ENCODE assay signal across 8 mouse cellular contexts in the genomic region with DNA sequence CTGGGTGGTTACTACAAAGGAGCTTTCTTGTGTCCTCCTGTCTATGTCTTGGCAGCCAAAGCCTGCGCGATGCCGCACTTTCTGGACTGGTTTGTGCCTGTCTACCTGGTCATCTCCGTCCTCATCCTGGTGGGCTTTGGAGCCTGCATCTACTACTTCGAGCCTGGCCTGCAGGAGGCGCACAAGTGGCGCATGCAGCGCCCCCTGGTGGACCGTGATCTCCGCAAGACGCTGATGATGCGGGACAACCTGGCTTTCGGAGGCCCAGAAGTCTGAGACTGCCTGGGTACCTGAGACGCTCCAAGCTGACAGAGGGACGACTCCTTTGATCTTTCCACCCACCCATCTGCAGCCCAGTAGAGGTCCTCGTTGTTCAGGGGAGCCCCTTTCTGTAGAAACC. TPM values are rescaled to one million over a fixed set of nuclear protein-coding genes. Genes with fewer than 3 reads are reported as not detected.
DNase-seq lines count a peak whose midpoint lies in the region.

No protein-coding gene starts in this region.

- peak; percentile 33 for DNase-seq in gastrocnemius, adult 18-20 months (ENCODE audit: low spot score)
- DNase-seq in gastrocnemius, postnatal 25 days: no peak
- DNase-seq in 416B (ENCODE audit: low read depth): peak; percentile 66
- DNase-seq in adrenal gland, adult 8-10 months: peak; percentile 29
- peak; percentile 84 for DNase-seq in embryo, embryonic 11 days
- peak; percentile 87 to 90 for DNase-seq in kidney, postnatal 4 days
- peak; percentile 68 for DNase-seq in lung, postnatal 36 days
- DNase-seq in spleen, postnatal 14 days (ENCODE audit: low spot score in 2 of 2): peak; percentile 62 to 80

RNA-seq across cellular contexts. Expression of gene 1500009C09Rik, which starts 7.3 kb away (rescaled TPM):
- total RNA-seq in gastrocnemius, adult 18-20 months (2021): not detected
- total RNA-seq in gastrocnemius, postnatal 25 days (2021): not detected
- under 1 TPM; 0.35 to 0.62 (median 0.39) TPM for total RNA-seq in adrenal gland, adult 8-10 months (2022)

RNA-seq across cellular contexts. Expression of gene Cenpm, which starts 15.0 kb away (rescaled TPM):
- total RNA-seq in gastrocnemius, adult 18-20 months (2021): not detected
- under 1 TPM in 1 of 2 experiments, not detected in 1; 0.75 TPM for total RNA-seq in gastrocnemius, postnatal 25 days (2021)
- total RNA-seq in adrenal gland, adult 8-10 months (2022): 1 to 10 TPM in 3 of 4 experiments, under 1 TPM in 1; 0.87 to 3.8 (median 1.8) TPM

RNA-seq across cellular contexts. Expression of gene Sept3, which starts 15.2 kb away (rescaled TPM):
- total RNA-seq in gastrocnemius, adult 18-20 months (2021): under 1 TPM; 0.32 to 0.55 TPM
- under 1 TPM; 0.54 to 1.00 TPM for total RNA-seq in gastrocnemius, postnatal 25 days (2021)
- total RNA-seq in adrenal gland, adult 8-10 months (2022): 1 to 10 TPM; 3.0 to 6.9 (median 3.5) TPM

RNA-seq across cellular contexts. Expression of gene Tnfrsf13c, which starts 35.3 kb away (rescaled TPM):
- not detected for total RNA-seq in gastrocnemius, adult 18-20 months (2021)
- total RNA-seq in gastrocnemius, postnatal 25 days (2021): not detected
- under 1 TPM in 2 of 4 experiments, not detected in 2; 0.45 to 0.92 TPM for total RNA-seq in adrenal gland, adult 8-10 months (2022)

RNA-seq across cellular contexts. Expression of gene Wbp2nl, which starts 39.2 kb away (rescaled TPM):
- total RNA-seq in gastrocnemius, adult 18-20 months (2021): not detected
- total RNA-seq in gastrocnemius, postnatal 25 days (2021): not detected
- total RNA-seq in adrenal gland, adult 8-10 months (2022): not detected
